Mouse (Mus musculus): Measurements from ENCODE around the gene Nob1.

- no peak for TF ChIP-seq POLR2A (IDR thresholded peaks at IDR 0.05; ENCODE audit: borderline replicate concordance, insufficient read depth, low read length)
- no peak for TF ChIP-seq CTCF (IDR thresholded peaks at IDR 0.05; ENCODE audit: borderline replicate concordance, insufficient read depth, low read depth, low read length)
These were observed 37.6 kb upstream of the Nob1 start for GRCm38 (mm10) chr8:107462423-107462822.
